Mouse (Mus musculus): ENCODE data around the gene Clec2e. TPM values are rescaled to one million over a fixed set of nuclear protein-coding genes. Genes with fewer than 3 reads are reported as not detected.

The Clec2e gene
- total RNA-seq, 2 experiments from 2014 or later = not detected

DNA sequence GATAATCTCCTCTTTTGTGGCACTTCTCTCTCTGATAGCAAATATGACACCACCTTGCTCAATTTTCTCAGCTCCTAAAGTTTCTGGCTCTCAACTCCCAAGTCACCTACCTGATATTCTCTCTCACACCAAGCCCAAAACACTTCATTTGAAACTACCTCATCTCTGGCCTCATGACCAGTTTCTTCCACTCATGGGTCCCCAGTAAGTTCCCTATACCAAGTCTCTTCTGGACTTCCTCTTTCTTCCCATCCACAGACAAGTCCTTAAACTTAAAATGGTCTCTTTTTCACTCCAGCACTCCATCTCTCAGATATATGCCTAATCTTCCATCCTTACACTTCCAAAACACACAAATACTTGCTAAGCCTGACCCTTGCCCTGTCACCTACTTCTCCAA lies 42.7 kb downstream of the Clec2e start:
- no peak for DNase-seq

DNA sequence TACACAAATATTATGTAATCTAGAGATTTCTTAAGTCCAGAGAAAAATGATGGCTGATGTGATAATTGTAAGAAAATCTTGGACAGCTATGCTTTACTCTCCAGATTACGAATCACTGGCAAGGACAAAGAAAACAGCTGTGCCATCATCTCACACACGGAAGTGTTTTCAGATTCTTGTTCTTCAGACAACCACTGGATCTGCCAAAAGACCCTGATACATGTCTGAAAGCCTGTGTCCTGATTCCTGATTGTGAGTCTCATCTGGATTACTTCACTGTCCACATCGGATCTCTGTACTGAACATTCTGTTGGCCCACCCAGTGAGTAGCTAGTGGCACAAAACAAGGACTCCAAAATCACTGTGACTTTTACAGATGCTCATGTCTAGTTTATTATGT lies 44.5 kb downstream of the Clec2e start:
- DNase-seq = no peak

DNA sequence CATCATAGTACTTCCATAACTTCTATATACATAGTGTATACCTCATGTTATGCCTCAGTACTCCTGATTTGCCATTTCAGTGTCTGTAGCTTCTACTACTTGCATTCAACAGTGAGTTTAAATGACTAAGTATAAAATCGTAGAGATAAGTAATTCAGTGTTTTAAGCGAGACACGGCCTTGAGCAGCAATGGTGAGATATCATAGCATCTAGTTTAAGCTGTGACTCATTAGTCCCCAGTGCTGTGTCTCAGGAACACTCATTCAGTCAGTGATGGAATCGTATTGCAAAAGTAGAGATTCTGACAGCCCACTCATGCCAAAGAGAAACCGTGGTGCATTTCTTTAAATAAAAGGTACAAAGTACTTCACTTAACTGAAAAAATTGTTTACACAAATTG lies 49.0 kb downstream of the Clec2e start:
- no peak for DNase-seq

DNA sequence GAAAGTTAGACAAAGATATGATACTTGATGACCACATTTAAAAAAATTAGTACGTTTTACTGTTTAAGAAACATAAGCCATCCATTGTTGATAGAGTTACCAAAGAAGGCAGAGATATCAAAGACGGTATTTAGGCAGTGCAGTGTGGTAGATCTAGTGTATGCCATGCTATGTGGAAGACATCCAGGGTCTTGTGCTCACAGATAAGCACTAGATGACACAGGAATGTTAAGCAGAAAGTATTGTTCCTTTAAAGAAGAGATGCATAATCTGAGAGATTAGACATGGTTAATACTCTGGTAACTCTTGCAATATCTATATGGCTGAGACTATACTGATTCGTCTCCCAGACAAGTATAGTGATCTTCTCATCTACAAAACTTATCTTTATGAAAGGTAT lies 49.6 kb downstream of the Clec2e start:
- DNase-seq = no peak

DNA sequence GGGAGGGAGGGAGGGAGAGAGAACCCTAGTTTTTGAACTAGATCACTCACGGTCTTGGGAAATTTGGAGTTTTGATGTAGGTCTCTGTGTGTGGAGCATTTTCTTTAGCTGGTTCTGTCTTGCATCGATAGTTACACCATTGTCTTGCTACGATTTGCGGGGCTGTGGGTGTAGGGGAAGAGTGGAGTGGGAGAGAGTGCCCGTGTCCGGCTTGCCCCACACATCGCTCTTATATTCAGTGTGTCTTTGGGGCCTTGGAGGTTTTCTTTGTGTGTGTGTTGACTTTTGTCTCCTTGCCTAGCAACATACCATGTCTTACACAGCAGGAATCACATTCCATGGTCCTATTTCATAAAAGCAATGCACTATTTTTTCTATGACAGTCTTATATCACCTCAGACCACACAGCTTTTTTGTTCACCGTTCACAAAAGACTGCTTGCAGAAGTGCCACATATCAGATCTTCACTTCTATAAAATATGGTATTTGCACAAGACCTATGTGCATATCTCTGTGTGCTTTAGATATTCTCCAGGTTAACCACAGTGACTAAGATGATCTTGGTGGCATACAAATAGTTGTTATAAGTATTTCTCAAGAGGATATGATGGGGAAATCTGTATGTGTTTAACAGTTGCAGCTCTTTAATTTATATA lies 51.0 kb downstream of the Clec2e start:
- peak in 1 of 2 experiments; percentile 13 for DNase-seq

DNA sequence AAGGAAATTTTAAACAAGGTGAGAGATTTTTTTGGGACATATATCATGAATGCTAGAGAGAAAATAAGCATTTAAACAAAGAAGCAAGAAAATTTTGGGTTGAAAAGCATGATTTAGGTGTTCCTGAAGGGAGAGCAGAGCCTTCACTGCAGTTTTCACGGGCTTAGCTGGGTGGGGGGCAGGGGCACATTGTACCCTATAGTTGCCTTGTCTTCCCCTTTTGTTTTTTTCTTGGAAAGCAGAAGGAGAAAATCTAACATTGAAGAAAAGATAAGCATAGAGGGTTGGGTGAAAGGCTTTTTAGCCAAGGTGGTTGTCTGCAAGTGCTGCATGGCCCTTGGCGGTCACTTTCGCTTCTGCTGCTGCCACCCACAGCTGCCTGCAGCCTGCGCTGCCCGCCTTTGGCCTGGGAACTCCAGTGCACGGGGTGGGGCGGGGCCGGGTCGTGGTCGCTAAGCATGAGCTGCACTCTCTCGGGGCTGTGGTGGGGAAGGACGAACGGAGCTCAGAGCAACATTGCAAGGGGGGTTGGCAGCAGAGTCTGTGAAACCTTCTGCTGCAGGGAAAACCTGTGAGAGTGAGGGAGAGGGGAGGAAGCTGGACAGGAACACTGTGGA lies 51.7 kb downstream of the Clec2e start:
- peak; percentile 36 to 55 for DNase-seq

DNA sequence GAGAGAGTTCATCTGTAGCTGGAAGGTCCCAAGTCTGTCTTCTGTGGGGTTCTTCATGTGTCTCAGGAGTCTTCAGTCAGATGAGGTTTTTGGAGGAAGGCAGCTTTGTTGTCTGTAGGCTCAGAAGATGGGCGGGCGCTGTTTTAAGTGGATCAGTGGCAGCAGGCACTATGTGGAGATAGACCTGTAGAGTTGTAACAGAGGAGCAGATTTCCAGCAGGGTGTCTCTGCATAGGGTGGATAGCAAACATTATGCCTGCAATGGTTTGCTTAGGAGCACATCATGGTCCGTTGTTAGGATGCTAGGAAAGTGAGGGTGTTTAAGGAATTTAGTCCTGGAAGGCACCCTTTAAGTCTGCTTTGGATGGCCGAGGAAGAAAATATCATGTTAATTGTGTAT lies 52.3 kb downstream of the Clec2e start:
- no peak for DNase-seq

DNA sequence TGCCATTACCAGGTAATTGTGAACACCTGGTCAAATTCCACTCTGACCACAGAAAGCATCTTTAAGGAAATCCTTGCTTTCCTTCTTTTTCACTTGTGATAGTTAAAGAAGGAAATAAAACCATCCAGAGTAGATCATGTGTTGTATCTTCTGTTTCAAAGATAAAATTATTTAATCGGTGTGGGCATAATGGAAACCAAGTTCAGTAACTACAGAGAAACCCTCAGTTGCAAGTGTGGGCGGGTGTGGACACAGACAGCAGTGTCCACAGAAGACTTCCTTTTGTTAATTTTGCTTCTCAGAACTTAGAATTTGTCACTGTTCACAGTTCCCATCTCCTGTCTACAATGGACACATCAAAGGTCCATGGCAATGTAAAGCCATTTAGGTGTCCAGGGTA lies 55.1 kb downstream of the Clec2e start, which contains the start of gene Klrb1f:
TSS of gene Klrb1f (plus strand) at position 301 of the 400 bp plus-strand sequence.
- no peak for DNase-seq

DNA sequence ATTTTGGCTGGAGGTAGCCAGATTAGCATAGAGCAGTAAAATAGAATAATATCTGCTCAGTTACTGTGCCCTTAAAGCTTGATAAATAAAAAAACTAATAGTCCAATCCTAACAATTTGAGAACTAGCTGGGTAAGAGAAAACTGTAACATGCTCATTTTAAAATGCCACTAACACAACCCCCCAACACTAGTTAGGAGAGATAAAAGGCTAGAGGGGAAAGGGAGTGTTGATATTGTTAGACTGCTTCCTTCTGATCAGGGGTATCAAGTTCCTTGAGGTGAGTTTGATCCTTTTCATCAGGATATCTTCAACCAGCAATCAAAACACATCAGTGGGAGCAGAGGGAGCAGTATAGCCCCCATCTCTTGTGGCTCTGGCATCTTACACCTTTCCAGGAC lies 58.2 kb downstream of the Clec2e start:
- DNase-seq = no peak

Other genes with a start within 250 kb of the Clec2e start
- under 1 TPM in 1 of 2 experiments, not detected in 1; 0.62 TPM for gene Clec2i, start 213.3 kb downstream of the Clec2e start, total RNA-seq (2021)
- 1 to 10 TPM in 1 of 2 experiments, under 1 TPM in 1; 0.45 to 1.4 TPM for gene BC035044, start 209.8 kb downstream of the Clec2e start, total RNA-seq (2021)
- 1 to 10 TPM; 2.2 to 3.1 TPM for gene Clec2g, start 166.5 kb downstream of the Clec2e start, total RNA-seq (2021)
- gene Klrb1f, start 55.0 kb downstream of the Clec2e start, total RNA-seq (2021) = not detected
- gene Clec2d, start 79.7 kb upstream of the Clec2e start, total RNA-seq (2021) = 10 to 100 TPM; 32.0 to 46.1 TPM
- gene Cd69, start 174.5 kb upstream of the Clec2e start, total RNA-seq (2021) = 1 to 10 TPM in 1 of 2 experiments, under 1 TPM in 1; 0.17 to 1.6 TPM
- not detected for gene 4922502D21Rik, start 230.9 kb upstream of the Clec2e start, total RNA-seq (2021)
- under 1 TPM; 0.85 to 0.94 TPM for gene Clec12a, start 241.8 kb upstream of the Clec2e start, total RNA-seq (2021)

Measured in heart, adult 18-20 months (tissue).